Mouse (Mus musculus): ENCODE results near the gene Ddx46.

The Ddx46 gene

DNA sequence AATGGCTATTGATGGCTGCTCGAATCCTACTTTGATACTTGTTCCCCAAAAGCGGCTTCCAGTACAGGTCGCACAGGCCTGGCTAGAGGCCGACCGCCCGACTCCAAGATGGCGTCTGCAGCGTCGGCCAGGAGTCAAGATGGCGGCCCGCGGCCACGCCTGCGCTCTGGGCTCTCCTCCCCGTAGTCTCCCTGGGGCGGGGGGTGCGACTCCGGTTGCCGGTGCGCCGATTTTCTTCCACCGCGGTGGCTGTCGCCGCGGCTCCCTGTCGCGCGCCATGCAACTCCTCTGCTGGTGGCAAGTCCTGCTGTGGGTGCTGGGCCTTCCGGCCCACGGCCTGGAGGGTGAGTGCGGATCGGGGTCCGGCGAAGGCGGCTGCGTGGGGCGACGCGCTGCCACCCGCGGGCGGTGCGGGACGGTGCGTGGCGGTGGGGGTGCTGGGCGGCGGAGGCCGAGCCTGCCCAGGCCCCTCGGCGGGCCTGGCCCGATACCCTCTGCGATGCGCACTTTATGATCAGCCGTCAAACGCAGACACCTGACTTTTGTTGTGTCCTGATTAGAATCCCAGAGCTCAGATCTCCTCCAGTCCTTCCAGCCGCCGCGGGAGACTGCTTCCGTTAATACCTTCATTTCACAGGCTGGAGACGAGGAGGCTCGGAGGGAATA lies 79.8 kb downstream of the Ddx46 start, which contains the start of gene Txndc15:
Txndc15 (plus strand) TSS at position 150 of the 666 bp plus-strand sequence.
- in situ Hi-C loops (cut with MboI; ENCODE audit: unreplicated experiment in 2 of 2) = no loop called here

DNA sequence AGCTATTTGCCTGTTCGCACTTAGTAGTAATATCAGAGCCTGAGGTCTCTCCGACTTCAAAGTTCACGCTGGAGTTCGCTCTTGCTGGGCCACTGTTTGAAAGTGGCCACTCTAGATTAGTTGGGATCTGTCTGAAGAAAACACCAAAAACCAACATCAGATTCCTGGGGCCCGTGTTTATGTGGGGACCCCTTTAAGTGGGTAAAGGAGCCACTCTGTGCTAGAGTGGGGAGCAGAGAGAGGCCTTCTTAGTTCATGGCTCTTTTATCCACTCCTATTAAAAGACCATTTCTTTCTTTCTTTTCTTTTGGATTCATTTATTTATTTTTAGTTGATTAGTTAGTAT lies 80.3 kb downstream of the Ddx46 start:
- in situ Hi-C loops (cut with MboI; ENCODE audit: unreplicated experiment in 2 of 2) = no loop called here

DNA sequence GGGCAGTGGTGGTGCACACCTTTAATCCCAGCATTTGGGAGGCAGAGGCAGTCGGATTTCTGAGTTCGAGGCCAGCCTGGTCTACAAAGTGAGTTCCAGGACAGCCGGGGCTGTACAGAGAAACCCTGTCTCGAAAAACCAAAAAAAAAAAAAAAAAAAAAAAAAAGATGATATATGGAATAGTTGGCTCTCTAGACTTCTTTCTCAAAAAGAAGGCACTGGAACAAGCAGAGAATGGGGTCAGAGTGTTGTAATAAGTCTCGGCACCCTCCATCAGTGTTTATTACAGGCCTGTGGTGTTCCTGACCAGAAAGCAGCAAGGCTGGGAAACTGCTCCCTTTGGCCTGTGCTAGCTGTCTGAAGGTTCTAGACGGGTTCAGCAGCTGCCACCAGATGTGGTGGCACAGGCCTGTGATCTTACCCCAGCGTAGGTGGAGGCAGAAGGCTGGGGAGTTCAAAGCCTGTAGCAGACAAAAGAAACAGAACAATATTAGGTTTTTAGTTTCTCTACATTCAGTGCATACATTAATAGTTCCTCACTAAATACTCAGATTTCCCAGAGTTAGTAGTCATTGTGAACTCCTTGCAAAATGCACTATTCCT lies 81.2 kb downstream of the Ddx46 start:
- in situ Hi-C loops (cut with MboI; ENCODE audit: unreplicated experiment in 2 of 2) = no loop called here

DNA sequence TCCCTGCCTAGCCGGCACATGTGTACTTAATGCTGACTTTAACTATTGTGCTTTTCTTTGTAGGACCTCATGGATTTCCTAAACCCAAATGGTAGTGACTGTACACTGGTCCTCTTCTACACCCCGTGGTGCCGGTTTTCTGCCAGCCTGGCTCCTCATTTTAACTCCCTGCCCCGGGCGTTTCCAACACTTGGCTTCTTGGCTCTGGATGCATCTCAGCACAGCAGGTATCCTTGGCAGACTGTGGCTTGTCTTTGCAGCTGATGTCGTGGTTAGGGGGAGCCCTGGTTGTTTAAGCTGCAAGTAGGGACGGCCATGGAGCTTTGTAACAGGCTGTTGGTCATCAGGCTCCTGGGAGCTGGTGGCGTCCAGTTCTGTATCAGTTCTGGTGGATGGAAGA lies 86.7 kb downstream of the Ddx46 start:
- in situ Hi-C loops (cut with MboI; ENCODE audit: unreplicated experiment in 2 of 2) = loop anchor here (10.0 kb wide), 2 partner anchors 57 to 243 kb away; no protein-coding TSS in a partner anchor

DNA sequence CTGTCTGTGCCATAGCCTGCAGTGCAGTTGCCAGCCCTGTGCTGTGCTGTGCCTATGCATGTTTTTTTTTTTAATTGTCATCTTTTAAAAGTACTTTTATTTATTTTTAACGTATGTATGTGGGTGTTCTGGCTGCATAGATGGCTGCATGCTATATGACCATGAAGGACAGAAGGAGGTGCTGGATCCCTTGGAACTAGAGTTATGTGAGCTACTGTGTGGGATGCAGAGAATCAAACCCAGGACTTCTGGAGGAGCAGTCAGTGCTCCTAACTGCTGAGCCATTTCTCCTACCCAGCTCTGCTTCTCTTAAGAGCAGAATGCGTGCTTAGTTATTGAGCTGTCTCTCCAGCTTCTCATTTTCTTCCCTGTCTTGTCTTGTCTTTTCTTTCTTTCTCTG lies 87.2 kb downstream of the Ddx46 start:
- in situ Hi-C loops (cut with MboI; ENCODE audit: unreplicated experiment in 2 of 2) = loop anchor here (10.0 kb wide), 2 partner anchors 57 to 243 kb away; no protein-coding TSS in a partner anchor

DNA sequence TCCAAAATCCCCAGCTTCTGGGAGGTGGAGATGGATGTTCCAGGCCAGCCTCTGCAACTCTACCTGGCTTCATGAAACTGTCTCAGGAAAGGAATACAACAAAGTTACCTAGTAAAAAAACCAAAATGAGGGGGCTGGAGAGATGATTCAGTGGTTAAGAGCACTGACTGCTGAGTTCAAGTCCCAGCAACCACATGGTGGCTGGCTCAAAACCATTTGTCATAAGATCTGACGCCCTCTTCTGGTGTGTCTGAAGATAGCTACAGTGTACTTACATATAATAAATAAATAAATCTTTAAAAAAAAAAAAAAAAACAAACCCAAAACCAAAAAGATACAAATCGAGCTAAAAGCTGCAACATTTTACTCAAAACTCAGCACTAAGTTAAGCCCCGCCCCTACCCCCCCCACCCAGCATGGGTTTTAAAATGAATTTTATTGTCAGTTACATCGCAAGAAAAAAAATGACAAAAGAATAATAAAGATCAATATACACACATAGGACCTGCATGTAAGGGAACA lies 91.8 kb downstream of the Ddx46 start:
- in situ Hi-C loops (cut with MboI; ENCODE audit: unreplicated experiment in 2 of 2) = loop anchor here (10.0 to 25.0 kb wide), 3 partner anchors 62 to 238 kb away; no protein-coding TSS in a partner anchor

DNA sequence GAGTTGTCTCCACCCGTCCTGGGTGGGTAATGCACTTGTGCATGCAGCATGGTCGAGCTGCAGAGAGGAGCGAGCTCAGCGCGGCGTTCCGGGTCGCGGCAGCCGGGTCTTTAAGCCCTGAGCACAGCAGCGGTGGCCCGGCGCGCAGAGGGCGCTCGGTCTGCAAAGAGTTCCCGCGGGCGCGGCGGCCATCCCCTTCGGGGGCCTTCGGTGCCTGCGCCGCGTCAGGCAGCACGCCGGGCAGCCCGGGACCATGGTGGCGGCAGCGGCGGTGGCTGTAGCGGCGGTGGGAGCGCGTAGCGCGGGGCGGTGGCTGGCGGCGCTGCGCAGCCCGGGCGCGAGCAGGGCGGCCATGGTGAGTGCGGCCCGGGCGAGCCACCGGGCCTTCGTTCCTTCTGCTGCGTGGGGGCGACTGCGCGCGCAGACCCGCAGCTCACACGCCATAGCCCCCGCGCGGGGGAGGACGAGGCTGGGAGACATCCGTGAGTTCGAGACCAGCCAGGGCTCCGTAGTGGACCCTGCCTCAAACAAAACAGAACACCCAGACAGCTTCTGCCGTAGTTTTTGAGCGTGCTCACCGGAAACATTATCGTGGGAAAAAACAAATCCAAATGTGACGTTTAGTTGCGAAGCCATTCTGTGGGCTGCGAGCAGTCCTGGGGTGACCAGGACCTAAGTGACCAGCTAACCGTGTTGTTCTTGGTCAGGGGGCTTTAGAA lies 92.5 kb downstream of the Ddx46 start, which contains the start of gene Pcbd2:
Pcbd2 (plus strand) TSS at position 249 of the 719 bp plus-strand sequence.
- in situ Hi-C loops (cut with MboI; ENCODE audit: unreplicated experiment in 2 of 2) = loop anchor here (10.0 to 25.0 kb wide), 3 partner anchors 62 to 238 kb away; no protein-coding TSS in a partner anchor

DNA sequence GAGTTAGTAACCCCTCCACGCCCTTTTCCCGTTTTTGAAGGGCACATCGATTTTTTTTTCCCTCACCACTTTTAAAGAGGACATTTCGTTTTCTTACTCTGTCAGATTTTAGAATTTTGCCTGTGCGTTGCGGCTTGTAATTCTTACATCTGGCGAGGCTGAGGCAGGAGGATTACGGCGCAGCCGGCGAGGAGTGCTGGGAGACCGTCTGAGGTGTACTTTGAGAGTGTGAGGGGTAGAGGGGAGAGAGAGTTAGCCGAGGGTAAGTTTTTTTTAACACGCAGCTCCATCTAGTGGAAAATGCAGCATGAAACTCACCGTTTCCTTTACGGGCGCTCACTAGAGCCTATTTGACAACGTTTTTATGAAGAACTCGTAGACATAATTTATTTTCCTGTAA lies 93.0 kb downstream of the Ddx46 start:
- in situ Hi-C loops (cut with MboI; ENCODE audit: unreplicated experiment in 2 of 2) = loop anchor here (10.0 to 25.0 kb wide), 3 partner anchors 63 to 237 kb away; no protein-coding TSS in a partner anchor

DNA sequence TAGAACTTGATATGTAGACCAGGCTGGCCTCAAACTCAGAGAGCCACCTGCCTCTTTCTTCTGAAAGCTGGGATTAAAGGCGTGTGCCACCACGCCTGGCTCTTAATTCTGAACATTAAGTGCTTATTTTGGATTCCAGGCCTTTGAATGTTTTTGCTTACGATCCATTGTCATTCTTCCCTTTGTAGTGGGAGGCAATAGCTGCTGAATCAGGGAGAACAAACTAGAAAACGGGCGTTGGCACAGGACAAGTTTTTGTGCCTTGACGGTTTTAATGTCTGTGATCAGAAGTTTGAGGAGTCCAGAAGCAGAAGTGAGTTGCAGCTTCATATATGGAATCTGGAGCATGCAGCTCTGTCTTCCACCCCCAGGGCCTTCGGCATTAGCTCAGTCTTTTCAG lies 95.9 kb downstream of the Ddx46 start:
- in situ Hi-C loops (cut with MboI; ENCODE audit: unreplicated experiment in 2 of 2) = loop anchor here in 1 of 2 experiments (25.0 kb wide), 1 partner anchor 232 kb away; no protein-coding TSS in a partner anchor

Data from v-Abl transformed pro-B cells (cell line).